Mouse (Mus musculus) adrenal gland, adult 18-20 months (tissue): ENCODE results near the gene Fkbpl. TPM values are rescaled to one million over a fixed set of nuclear protein-coding genes. Genes with fewer than 3 reads are reported as not detected.

Experiments
- DNase-seq, 2 experiments: peaks; one replicate each; pipeline ENCODE4 v3.0.0; 2021 to 2022; ENCODE audit warnings: low spot score in 2 of 2
- total RNA-seq, 2 experiments: library from RNA; stranded (reverse); gene quantifications; 1 replicate in 1 of 2; 2 replicates in 1 of 2; pipeline ENCODE4 v1.2.3; 2021

The Fkbpl gene
- total RNA-seq, 2 experiments from 2014 or later, result 12.8 to 17.5 TPM

- DNase-seq, result no peak
These were observed 16.6 kb downstream of the Fkbpl start for GRCm38 (mm10) chr17:34661121-34661591.

- no peak for DNase-seq
These were observed 17.9 kb downstream of the Fkbpl start for GRCm38 (mm10) chr17:34662468-34662867.

GRCm38 (mm10) chr17:34662978-34663377 lies 18.4 kb downstream of the Fkbpl start:
- no peak for DNase-seq

GRCm38 (mm10) chr17:34663558-34663957 lies 19.0 kb downstream of the Fkbpl start:
- no peak for DNase-seq

- DNase-seq, result no peak
These were observed 19.9 kb downstream of the Fkbpl start for GRCm38 (mm10) chr17:34664472-34664871.

- no peak for DNase-seq
These were observed 25.7 kb downstream of the Fkbpl start, which contains the start of gene Tnxb for GRCm38 (mm10) chr17:34670235-34670634. Gene Tnxb, plus strand, starts transcription at chr17:34670535.

- no peak for DNase-seq
These were observed 26.8 kb downstream of the Fkbpl start for GRCm38 (mm10) chr17:34671151-34672066.

- no peak for DNase-seq
These were observed 27.8 kb downstream of the Fkbpl start for GRCm38 (mm10) chr17:34672246-34672792.

GRCm38 (mm10) chr17:34673139-34673538 lies 28.6 kb downstream of the Fkbpl start:
- DNase-seq, result no peak

- no peak for DNase-seq
These were observed 30.1 kb downstream of the Fkbpl start for GRCm38 (mm10) chr17:34674524-34675204.

GRCm38 (mm10) chr17:34675205-34676092 lies 30.9 kb downstream of the Fkbpl start:
- no peak for DNase-seq

- no peak for DNase-seq
These were observed 31.5 kb downstream of the Fkbpl start for GRCm38 (mm10) chr17:34676093-34676460.

GRCm38 (mm10) chr17:34676671-34677070 lies 32.1 kb downstream of the Fkbpl start:
- DNase-seq, result no peak

- DNase-seq, result no peak
These were observed 35.6 kb downstream of the Fkbpl start for GRCm38 (mm10) chr17:34680191-34680590.

- no peak for DNase-seq
These were observed 36.1 kb downstream of the Fkbpl start for GRCm38 (mm10) chr17:34680621-34681020.

- peak in 1 of 2 experiments; percentile 39 for DNase-seq
These were observed 36.6 kb downstream of the Fkbpl start for GRCm38 (mm10) chr17:34681132-34681571.

- no peak for DNase-seq
These were observed 37.4 kb downstream of the Fkbpl start for GRCm38 (mm10) chr17:34681881-34682536.

GRCm38 (mm10) chr17:34683179-34683578 lies 38.6 kb downstream of the Fkbpl start:
- no peak for DNase-seq

- DNase-seq, result no peak
These were observed 39.2 kb downstream of the Fkbpl start for GRCm38 (mm10) chr17:34683686-34684220.
